Mouse (Mus musculus) frontal cortex, adult 2 months (tissue): Measurements from ENCODE around the gene Abca4. TPM values are rescaled to one million over a fixed set of nuclear protein-coding genes. Genes with fewer than 3 reads are reported as not detected.

Experiments
- DNase-seq, 2 experiments: peaks; one replicate each; pipeline ENCODE4 v3.0.0; 2022; ENCODE audit warnings: low spot score in 1 of 2; ENCODE audit errors: extremely low spot score in 1 of 2
- polyA plus RNA-seq: library from polyadenylated mRNA; depleted of rRNA; stranded (reverse); fragments of >200 nt; gene quantifications from 2 replicates; pipeline ENCODE4 v1.2.3, GENCODE M21; 2012

Gene Abca4
- polyA plus RNA-seq, 1 experiment: 5.0 TPM

- DNase-seq: no peak
Observed at GRCm38 (mm10) chr3:122154080-122154479, 109.8 kb downstream of the Abca4 start.

- DNase-seq: no peak
Observed at GRCm38 (mm10) chr3:122159447-122159846, 115.2 kb downstream of the Abca4 start.

- DNase-seq: peak in 1 of 2 experiments; percentile 54
Observed at GRCm38 (mm10) chr3:122169616-122170178, 125.5 kb downstream of the Abca4 start.

GRCm38 (mm10) chr3:122170621-122171309, 126.5 kb downstream of the Abca4 start:
- peak; percentile 46 to 81 for DNase-seq

GRCm38 (mm10) chr3:122173526-122174150, 129.4 kb downstream of the Abca4 start:
- DNase-seq: no peak

- no peak for DNase-seq
Observed at GRCm38 (mm10) chr3:122176018-122176417, 131.8 kb downstream of the Abca4 start.

- no peak for DNase-seq
Observed at GRCm38 (mm10) chr3:122176706-122177390, 132.6 kb downstream of the Abca4 start.

DNA sequence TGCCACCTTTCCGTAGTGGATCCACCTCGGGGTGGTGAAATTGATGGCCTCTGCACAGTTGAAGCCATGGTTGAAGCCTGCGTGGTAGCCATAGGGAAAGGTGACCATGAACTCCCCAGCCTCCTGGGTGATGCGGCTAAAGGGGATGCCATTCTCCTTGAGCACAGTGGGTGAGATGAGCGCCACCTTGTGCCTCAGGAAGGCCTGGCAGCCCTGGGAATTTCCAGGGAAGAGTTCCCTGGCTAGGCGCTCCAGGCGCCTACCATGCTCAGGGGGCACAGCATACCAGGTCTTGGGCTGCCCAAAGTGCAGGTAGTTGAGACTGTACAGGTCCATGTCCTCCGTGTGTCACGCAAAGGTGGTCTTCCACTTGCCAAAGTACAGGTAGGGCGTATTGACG, 139.9 kb downstream of the Abca4 start:
- no peak for DNase-seq

DNA sequence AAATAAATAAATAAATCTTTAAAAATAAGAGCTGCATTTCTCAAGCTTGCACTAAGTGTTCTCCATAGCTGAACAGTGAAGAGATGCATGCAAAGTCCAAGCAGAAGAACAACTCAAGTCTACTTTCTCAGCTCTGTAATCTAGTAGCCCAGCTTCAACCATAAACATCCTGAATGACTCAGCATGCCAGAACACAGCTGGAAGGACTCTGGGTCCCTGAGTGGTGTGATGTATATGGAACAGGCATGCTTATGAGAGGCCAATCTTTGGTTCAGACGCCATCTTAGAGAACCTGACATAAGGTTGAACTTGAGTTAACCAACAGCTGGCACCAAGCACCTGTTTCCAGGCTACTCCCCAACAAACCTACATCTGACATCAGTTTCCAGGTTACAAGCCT, 142.7 kb downstream of the Abca4 start:
- DNase-seq: no peak

- no peak for DNase-seq
Observed at GRCm38 (mm10) chr3:122196621-122197298, 152.5 kb downstream of the Abca4 start.

GRCm38 (mm10) chr3:122198532-122198931, 154.3 kb downstream of the Abca4 start:
- no peak for DNase-seq

GRCm38 (mm10) chr3:122198966-122199381, 154.7 kb downstream of the Abca4 start:
- DNase-seq: no peak

GRCm38 (mm10) chr3:122199600-122199999, 155.4 kb downstream of the Abca4 start:
- DNase-seq: no peak

- no peak for DNase-seq
Observed at GRCm38 (mm10) chr3:122200017-122200416, 155.8 kb downstream of the Abca4 start.

- DNase-seq: peak; percentile 3 to 12
Observed at GRCm38 (mm10) chr3:122200447-122200846, 156.2 kb downstream of the Abca4 start.

DNA sequence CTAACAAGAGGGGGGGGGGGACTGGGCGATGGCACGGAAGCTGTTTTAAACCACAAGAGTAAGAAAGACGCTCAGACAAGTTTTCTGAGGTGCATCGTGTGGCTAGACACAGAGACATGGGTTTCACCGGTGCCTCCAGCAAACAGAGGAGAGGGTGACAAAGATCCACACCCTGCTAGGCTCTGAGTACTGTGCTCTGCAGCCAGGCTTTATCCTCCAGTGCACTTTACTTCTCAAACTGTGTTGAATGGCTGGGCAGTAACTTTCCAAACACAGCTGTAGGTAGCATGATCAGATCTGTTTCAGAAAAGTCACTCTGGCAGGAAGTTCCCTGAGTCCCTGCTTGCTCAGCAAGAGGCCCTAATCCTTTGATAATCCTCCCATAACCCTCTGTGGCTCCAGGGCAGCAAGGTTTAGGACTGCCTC, 158.1 kb downstream of the Abca4 start:
- DNase-seq: no peak

- no peak for DNase-seq
Observed at GRCm38 (mm10) chr3:122203675-122204329, 159.6 kb downstream of the Abca4 start.

GRCm38 (mm10) chr3:122205753-122206152, 161.5 kb downstream of the Abca4 start:
- no peak for DNase-seq

DNA sequence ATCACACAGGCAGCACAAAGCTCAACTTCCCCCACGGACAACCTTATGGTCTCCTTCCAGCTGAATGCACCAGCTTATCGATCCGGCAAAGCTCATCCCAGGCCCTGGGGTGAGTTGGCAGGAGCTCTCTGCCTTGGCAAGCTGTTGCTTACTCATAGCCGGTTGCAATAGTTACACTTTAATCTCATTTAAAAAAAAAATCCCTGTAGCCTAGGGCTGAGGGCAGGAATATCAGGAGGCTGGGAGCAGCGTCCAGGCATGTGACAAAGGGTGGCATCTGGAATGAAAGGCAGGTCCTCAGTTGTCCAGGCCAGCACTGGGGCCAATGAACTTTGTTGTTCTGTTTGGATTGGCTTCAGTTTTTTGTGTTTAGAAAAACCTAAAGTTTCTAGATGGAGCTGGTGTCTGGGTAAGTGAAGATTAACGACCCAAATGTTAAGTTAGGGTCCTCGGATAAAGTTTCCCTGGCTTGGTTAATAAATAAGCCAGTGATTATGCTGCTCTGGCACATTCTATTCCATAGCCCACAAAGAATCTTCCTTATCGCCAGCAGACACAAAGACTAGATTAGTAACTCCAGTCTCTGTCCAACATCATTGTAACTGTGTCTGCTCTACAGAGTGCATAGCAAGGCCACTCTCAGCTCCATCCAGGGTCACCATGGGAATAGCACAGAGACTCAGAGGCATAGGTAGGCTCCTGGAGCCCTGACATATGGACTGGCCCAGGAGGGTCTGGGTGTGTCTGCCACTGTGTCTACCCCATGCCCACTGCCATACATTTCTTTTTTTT, 162.2 kb downstream of the Abca4 start:
- no peak for DNase-seq
